Mouse (Mus musculus) gastrocnemius, adult 2 months (tissue): ENCODE results near the gene Gjc2. TPM values are rescaled to one million over a fixed set of nuclear protein-coding genes. Genes with fewer than 3 reads are reported as not detected.
A peak's percentile ranks its signal among the peaks of the same experiment; 100 is the strongest.
"Not testable (repeated sequence)": the region's sequence is repeated elsewhere in the genome, so short reads cannot be mapped to it uniquely, and the experiment has no call there.

Experiments used
- DNase-seq: peaks from one replicate; pipeline ENCODE4 v3.0.0; 2022
- H3K27ac ChIP-seq: fragments of 200-600 bp; 2 replicates; pipeline ENCODE4 v1.8.1; 2022; ENCODE audit warnings: mild to moderate bottlenecking
- H3K4me3 ChIP-seq: fragments of 200-600 bp; 2 replicates; pipeline ENCODE4 v1.8.1; 2022; ENCODE audit warnings: mild to moderate bottlenecking, moderate library complexity
- CTCF ChIP-seq: fragments of 200-600 bp; IDR thresholded peaks from 2 replicates; pipeline ENCODE4 v1.8.1; 2022; ENCODE audit warnings: antibody characterized with exemption, mild to moderate bottlenecking, moderate library complexity
- intact Hi-C: fragments of 180-260 bp; cut with DNase I; formaldehyde crosslinking; loops from one replicate; pipeline ENCODE4 v1.15.1; 2025
- total RNA-seq, 2 experiments: library from RNA; stranded (reverse); gene quantifications; 2 replicates each; pipeline ENCODE4 v1.2.3; 2021

Gjc2 gene
- total RNA-seq, 2 experiments from 2014 or later = 0.10 to 0.20 TPM

GRCm38 (mm10) chr11:59219064-59219463, 36.1 kb upstream of the Gjc2 start:
- intact Hi-C loops = no loop called here
- no peak for DNase-seq
- peak; percentile 64 for TF ChIP-seq CTCF
- H3K27ac ChIP-seq = no peak overlapping the region
- H3K4me3 ChIP-seq = no peak overlapping the region

GRCm38 (mm10) chr11:59218389-59218998, 35.5 kb upstream of the Gjc2 start:
- intact Hi-C loops = no loop called here
- DNase-seq = no peak
- Histone ChIP-seq H3K4me3 (no peak overlapping the region), H3K27ac (no peak overlapping the region)
- TF ChIP-seq CTCF = no peak

GRCm38 (mm10) chr11:59216955-59217354, 33.9 kb upstream of the Gjc2 start:
- no peak overlapping the region for H3K27ac ChIP-seq
- intact Hi-C loops = no loop called here
- no peak for TF ChIP-seq CTCF
- no peak overlapping the region for H3K4me3 ChIP-seq
- no peak for DNase-seq

DNA sequence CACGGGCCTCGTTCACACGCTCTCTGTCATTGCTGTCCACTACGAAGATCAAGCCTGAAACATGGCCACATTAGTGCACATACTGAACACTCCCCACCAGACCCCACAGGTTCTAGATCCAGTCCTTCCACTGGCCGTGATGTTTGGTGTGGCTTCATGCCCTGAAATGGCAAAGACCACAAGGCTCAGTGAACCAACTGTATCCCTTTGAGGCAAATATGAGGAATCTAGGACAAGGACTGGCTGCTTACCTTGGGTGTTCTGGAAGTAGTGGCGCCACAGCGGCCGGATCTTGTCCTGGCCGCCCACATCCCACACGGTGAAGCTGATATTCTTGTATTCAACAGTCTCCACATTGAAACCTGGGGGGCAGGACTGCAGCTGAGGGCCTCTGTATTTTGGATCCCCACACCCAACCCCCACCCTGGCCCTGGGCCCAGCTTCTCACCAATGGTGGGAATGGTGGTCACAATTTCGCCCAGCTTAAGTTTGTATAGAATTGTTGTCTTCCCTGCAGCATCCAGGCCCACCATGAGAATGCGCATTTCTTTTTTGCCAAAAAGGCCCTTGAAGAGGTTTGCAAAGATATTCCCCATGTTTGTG, 30.0 kb upstream of the Gjc2 start:
- no peak for TF ChIP-seq CTCF
- no peak overlapping the region for H3K4me3 ChIP-seq
- H3K27ac ChIP-seq = no peak overlapping the region
- no peak for DNase-seq
- intact Hi-C loops = no loop called here

- intact Hi-C loops, DNase-seq, H3K27ac ChIP-seq, H3K4me3 ChIP-seq: not testable (repeated sequence)
Observed at GRCm38 (mm10) chr11:59212320-59212719, 29.3 kb upstream of the Gjc2 start.

DNA sequence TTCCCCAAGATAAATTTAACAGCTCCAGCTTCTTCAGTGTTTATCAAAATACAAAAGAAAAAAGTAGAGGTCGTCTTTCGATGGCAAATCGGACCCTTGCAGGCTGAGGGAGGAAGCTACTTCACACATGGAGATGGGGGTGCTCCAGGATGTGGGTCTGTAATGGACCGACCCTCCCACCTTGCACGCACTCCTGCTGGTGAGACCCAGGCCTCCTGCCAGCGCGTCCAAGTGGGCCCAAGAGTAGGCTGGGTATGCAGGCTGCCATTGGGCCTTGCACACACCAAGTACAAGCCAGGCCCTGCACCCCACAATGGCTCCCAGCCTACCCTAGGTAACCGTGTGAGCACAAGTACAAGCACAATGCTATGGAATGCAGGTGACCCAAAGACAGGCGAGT, 28.5 kb upstream of the Gjc2 start:
- DNase-seq, H3K27ac ChIP-seq, H3K4me3 ChIP-seq, intact Hi-C loops: not testable (repeated sequence)

DNA sequence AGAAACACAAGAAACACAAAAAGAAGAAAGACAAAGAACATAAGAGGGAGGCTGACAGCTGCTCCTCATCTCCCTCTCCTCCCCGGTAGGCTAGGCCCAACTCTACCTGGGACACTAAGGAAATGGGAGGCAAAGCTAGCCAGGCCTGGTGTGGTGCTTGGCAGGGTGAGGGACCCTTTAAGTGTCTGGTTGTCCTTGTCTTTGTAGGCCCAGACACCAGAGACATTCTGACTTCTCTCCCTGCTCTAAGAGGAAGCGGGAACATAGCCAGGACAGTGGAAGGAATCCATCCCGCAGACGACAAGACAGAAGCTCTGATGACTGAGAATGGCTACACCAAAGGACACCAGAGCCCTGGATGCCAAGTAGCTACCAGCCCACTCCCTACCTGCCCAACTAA, 27.0 kb upstream of the Gjc2 start:
- no peak for DNase-seq
- Histone ChIP-seq H3K4me3 (no peak overlapping the region), H3K27ac (no peak overlapping the region)
- TF ChIP-seq CTCF = no peak
- intact Hi-C loops = no loop called here

DNA sequence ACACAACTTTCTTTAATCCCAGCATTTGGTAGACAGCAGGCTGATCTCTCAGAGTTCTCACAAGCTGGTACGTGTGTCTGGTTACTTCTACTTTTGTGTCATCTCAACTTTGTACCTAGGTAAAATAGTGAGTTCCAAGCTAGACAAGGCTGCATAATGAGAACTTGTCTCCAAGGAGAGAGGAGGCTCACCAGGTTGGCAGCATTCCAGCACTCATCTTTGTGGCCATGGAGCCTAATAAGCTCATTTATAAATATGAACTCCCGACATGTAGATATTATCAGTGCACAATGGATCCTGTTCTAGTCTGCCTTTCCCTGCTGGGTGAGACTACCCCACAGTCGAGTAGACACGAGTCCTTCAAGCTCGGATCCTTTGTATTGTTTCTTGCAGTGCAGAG, 26.6 kb upstream of the Gjc2 start:
- H3K27ac ChIP-seq = peak overlapping the region; percentile 96; the same call in 1 of the 2 replicates
- TF ChIP-seq CTCF = no peak
- intact Hi-C loops = no loop called here
- H3K4me3 ChIP-seq = peak overlapping the region; percentile 86; the same call in 1 of the 2 replicates
- DNase-seq = no peak

- intact Hi-C loops = no loop called here
- Histone ChIP-seq H3K4me3 (peak overlapping the region; percentile 86), H3K27ac (peak overlapping the region; percentile 96)
- peak; percentile 65 for TF ChIP-seq CTCF
- DNase-seq = peak; percentile 67
Observed at GRCm38 (mm10) chr11:59209003-59209441, 26.0 kb upstream of the Gjc2 start.

GRCm38 (mm10) chr11:59208153-59208831, 25.3 kb upstream of the Gjc2 start, which contains the start of gene 2310033P09Rik:
Gene 2310033P09Rik (plus strand): TSS chr11:59208321.
- TF ChIP-seq CTCF = no peak
- intact Hi-C loops = no loop called here

GRCm38 (mm10) chr11:59202081-59202995, 19.3 kb upstream of the Gjc2 start, which contains the start of gene Mrpl55:
Gene Mrpl55 (plus strand): TSS chr11:59202486.
- Histone ChIP-seq H3K4me3 (peak within 1 kb of the TSS; percentile 94), H3K27ac (peak within 1 kb of the TSS; percentile 94)
- no peak for TF ChIP-seq CTCF
- intact Hi-C loops = no loop called here
- DNase-seq = peak; percentile 97

More at GRCm38 (mm10) chr11:59208153-59208831, 25.3 kb upstream of the Gjc2 start, which contains the start of gene 2310033P09Rik:
- peak; percentile 94 for DNase-seq
- H3K27ac ChIP-seq = peak within 1 kb of the TSS; percentile 96
- peak within 1 kb of the TSS; percentile 86 for H3K4me3 ChIP-seq

DNA sequence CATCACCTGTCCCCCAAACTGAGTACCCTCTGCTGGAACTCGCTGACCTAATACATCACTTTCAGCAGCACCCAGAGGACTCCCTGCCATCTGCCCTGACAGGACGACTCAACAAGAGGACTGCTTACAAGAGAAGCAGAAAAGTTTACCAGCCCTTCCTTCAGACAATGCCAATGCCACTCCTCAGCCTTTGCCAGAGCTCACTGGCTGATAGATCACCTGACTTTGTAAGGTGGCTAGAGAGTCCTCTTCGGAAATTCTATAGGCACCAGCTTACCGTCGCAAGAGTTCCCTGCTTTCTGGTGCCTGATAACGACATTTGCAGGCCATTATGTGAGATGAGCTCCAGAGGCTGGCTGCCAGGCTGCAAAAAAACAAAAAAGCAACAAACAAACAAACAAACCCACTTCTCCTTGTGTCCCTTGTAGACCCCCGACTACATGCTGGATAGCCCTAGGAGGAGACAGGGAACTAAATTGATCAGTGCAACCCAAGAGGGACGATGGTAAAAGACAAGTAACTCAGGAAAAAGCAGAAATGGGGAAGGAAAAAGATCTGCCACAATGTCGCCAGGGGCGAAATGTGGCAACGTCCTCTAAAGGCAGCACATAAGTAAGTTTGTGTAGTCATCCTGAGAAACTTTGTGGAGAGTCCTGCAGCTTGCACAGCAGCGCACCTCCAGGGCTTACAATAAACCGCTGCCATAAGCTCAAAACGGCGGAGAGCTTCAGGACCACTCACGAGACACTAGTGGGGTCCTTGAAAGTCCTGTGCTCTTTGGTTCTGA, 18.4 kb upstream of the Gjc2 start:
- intact Hi-C loops = no loop called here

More for the DNA sequence above, 18.4 kb upstream of the Gjc2 start:
- TF ChIP-seq CTCF = no peak
- H3K4me3 ChIP-seq = peak overlapping the region; percentile 94
- H3K27ac ChIP-seq = peak overlapping the region; percentile 94
- no peak for DNase-seq
